Mouse (Mus musculus) C2C12 (cell line): ENCODE data around the gene Hpse2. TPM values are rescaled to one million over a fixed set of nuclear protein-coding genes. Genes with fewer than 3 reads are reported as not detected.

Experiments
- H3K27me3 ChIP-seq: one replicate; pipeline ENCODE4 v1.6.1; 2011; ENCODE audit not compliant: control insufficient read depth, insufficient read depth, insufficient read length
- H3K36me3 ChIP-seq: one replicate; pipeline ENCODE4 v1.6.1; 2011; ENCODE audit not compliant: control insufficient read depth, insufficient read depth
- H3K4me3 ChIP-seq: one replicate; pipeline ENCODE4 v1.5.1; 2011; ENCODE audit warnings: mild to moderate bottlenecking, control low read depth; ENCODE audit not compliant: poor library complexity, insufficient read depth, severe bottlenecking
- H3K79me2 ChIP-seq: one replicate; pipeline ENCODE4 v1.6.1; 2011; ENCODE audit not compliant: control insufficient read depth, insufficient read depth
- H3K79me3 ChIP-seq: one replicate; pipeline ENCODE4 v1.6.1; 2011; ENCODE audit warnings: low read depth, control low read depth
- H3ac ChIP-seq: one replicate; pipeline ENCODE3; 2011; ENCODE audit warnings: low read depth; ENCODE audit not compliant: control insufficient read depth, insufficient read length
- CEBPB ChIP-seq: IDR thresholded peaks from one replicate; pipeline ENCODE4 v1.6.1; 2011; ENCODE audit warnings: low read depth, mild to moderate bottlenecking, control low read depth, moderate library complexity
- CTCF ChIP-seq: IDR thresholded peaks from one replicate; pipeline ENCODE4 v1.5.1; 2011; ENCODE audit not compliant: control insufficient read depth, insufficient read depth, insufficient read length
- FOSL1 ChIP-seq: IDR thresholded peaks from one replicate; pipeline ENCODE4 v1.8.0; 2011; ENCODE audit warnings: mild to moderate bottlenecking, low read length; ENCODE audit not compliant: poor library complexity, insufficient read depth, severe bottlenecking
- MAX ChIP-seq: IDR thresholded peaks from one replicate; pipeline ENCODE4 v1.6.1; 2011; ENCODE audit warnings: mild to moderate bottlenecking, control low read depth
- MYOD1 ChIP-seq: IDR thresholded peaks from one replicate; pipeline ENCODE4 v1.6.1; 2011; ENCODE audit warnings: low read depth; ENCODE audit not compliant: control insufficient read depth, insufficient read length
- MYOG ChIP-seq: IDR thresholded peaks from one replicate; pipeline ENCODE4 v1.6.1; 2011; ENCODE audit not compliant: control insufficient read depth, insufficient read length; ENCODE audit errors: extremely low read depth
- USF1 ChIP-seq: IDR thresholded peaks from one replicate; pipeline ENCODE4 v1.6.1; 2011; ENCODE audit warnings: low read depth, mild to moderate bottlenecking, control low read depth, moderate library complexity
- polyA plus RNA-seq: library from polyadenylated mRNA; unstranded; fragments of >200 nt; fragmentation: generic; extraction: Trizol; gene quantifications from one replicate; pipeline ENCODE4 v1.2.1, GENCODE M21; 2012; ENCODE audit warnings: missing spikeins

The Hpse2 gene
- polyA plus RNA-seq, 1 experiment = not detected

- Histone ChIP-seq H3K4me3 (no peak overlapping the region), H3K27me3 (no peaks in the 10 kb centered on the region), H3K79me2 (no peaks in the 10 kb centered on the region), H3K36me3 (no peaks in the 10 kb centered on the region), H3K79me3 (no peaks in the 10 kb centered on the region), H3ac (no peak overlapping the region)
- no peak for TF ChIP-seq USF1
Measured at GRCm38 (mm10) chr19:42745084-42745868, 642.9 kb downstream of the Hpse2 start.

GRCm38 (mm10) chr19:42744162-42744586 is 644.0 kb downstream of the Hpse2 start:
- Histone ChIP-seq H3K27me3 (no peaks in the 10 kb centered on the region), H3K36me3 (no peaks in the 10 kb centered on the region), H3K79me2 (no peaks in the 10 kb centered on the region), H3ac (no peak overlapping the region), H3K4me3 (no peak overlapping the region), H3K79me3 (no peaks in the 10 kb centered on the region)
- no peak for TF ChIP-seq FOSL1
- TF ChIP-seq CTCF = peak; percentile 61

- H3ac ChIP-seq = no peak overlapping the region
- H3K79me2 ChIP-seq = no peaks in the 10 kb centered on the region
- no peak for TF ChIP-seq MAX
- no peak for TF ChIP-seq MYOG
- no peak for TF ChIP-seq FOSL1
- no peak for TF ChIP-seq CTCF
- no peak for TF ChIP-seq USF1
- no peak for TF ChIP-seq MYOD1
- TF ChIP-seq CEBPB = no peak
- no peak overlapping the region for H3K4me3 ChIP-seq
- no peaks in the 10 kb centered on the region for H3K36me3 ChIP-seq
- H3K27me3 ChIP-seq = no peaks in the 10 kb centered on the region
- no peaks in the 10 kb centered on the region for H3K79me3 ChIP-seq
Measured at GRCm38 (mm10) chr19:42743261-42743660, 644.9 kb downstream of the Hpse2 start.

GRCm38 (mm10) chr19:42741884-42742283 is 646.3 kb downstream of the Hpse2 start:
- Histone ChIP-seq H3K27me3 (no peaks in the 10 kb centered on the region), H3K36me3 (no peaks in the 10 kb centered on the region), H3K79me3 (no peaks in the 10 kb centered on the region), H3ac (no peak overlapping the region), H3K4me3 (no peak overlapping the region), H3K79me2 (no peaks in the 10 kb centered on the region)
- TF ChIP-seq FOSL1 (no peak), USF1 (no peak), MAX (no peak), CEBPB (no peak), MYOD1 (no peak), MYOG (no peak), CTCF (no peak)

GRCm38 (mm10) chr19:42740163-42740899 is 647.8 kb downstream of the Hpse2 start:
- TF ChIP-seq MYOD1 (no peak), MAX (no peak), CEBPB (no peak), FOSL1 (no peak)
- Histone ChIP-seq H3K36me3 (no peaks in the 10 kb centered on the region), H3K79me3 (no peaks in the 10 kb centered on the region), H3K79me2 (no peaks in the 10 kb centered on the region), H3K27me3 (peaks cover 5% of the 10 kb centered on the region), H3K4me3 (no peak overlapping the region), H3ac (no peak overlapping the region)

- no peak overlapping the region for H3ac ChIP-seq
- no peaks in the 10 kb centered on the region for H3K36me3 ChIP-seq
- H3K79me2 ChIP-seq = no peaks in the 10 kb centered on the region
- no peak overlapping the region for H3K4me3 ChIP-seq
- no peaks in the 10 kb centered on the region for H3K79me3 ChIP-seq
- TF ChIP-seq CEBPB (no peak), MAX (no peak), MYOD1 (no peak), CTCF (no peak), FOSL1 (no peak), USF1 (no peak), MYOG (no peak)
- H3K27me3 ChIP-seq = peaks cover 5% of the 10 kb centered on the region
Measured at GRCm38 (mm10) chr19:42739734-42740133, 648.4 kb downstream of the Hpse2 start.
